Mouse (Mus musculus): ENCODE measurements around the gene 4930452B06Rik. TPM values are rescaled to one million over a fixed set of nuclear protein-coding genes. Genes with fewer than 3 reads are reported as not detected.

Gene 4930452B06Rik
- polyA plus RNA-seq, 1 experiment: 1.7 TPM

DNA sequence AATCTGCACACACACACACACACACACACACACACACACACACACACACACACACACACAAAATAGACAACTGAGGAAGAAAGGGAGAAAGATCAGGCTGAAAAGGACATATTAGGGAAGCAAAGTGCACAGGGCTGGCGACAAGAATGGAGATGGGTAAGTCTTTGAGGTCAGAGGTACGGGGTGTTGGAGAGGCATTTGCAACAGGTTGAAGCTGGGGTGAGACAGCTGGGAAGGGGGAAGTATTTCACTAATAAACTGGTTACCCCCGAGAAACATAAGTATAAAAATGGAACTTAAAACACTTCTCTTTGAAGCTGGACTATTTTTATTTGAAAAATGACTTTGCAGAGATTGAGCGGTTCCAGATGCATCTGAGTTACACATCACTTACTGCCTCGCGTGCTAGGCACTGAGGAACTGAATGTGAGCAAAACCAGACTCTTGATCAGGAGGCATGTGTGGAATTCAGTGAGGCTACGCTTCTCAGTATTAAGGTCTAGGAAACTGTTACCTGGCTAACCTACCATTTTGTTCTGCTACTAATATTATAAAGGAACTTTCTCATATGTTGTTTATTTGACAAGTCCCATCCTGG, 270.3 kb downstream of the 4930452B06Rik start:
- 66% methylated on average over 7 of the region's 7 CpGs for WGBS
- TF ChIP-seq CTCF (IDR thresholded peaks at IDR 0.05; ENCODE audit: insufficient read depth, low read length) (no peak), POLR2A (IDR thresholded peaks at IDR 0.05; ENCODE audit: borderline replicate concordance, extremely low read depth, low read depth, low read length) (no peak)
- no peak for DNase-seq
- H3K4me1 ChIP-seq (ENCODE audit: control insufficient read depth, insufficient read depth, low read length): no peaks in the 10 kb centered on the region
- H3K4me3 ChIP-seq (replicated peaks; ENCODE audit: extremely low read depth, low read depth, low read length): no peak overlapping the region

DNA sequence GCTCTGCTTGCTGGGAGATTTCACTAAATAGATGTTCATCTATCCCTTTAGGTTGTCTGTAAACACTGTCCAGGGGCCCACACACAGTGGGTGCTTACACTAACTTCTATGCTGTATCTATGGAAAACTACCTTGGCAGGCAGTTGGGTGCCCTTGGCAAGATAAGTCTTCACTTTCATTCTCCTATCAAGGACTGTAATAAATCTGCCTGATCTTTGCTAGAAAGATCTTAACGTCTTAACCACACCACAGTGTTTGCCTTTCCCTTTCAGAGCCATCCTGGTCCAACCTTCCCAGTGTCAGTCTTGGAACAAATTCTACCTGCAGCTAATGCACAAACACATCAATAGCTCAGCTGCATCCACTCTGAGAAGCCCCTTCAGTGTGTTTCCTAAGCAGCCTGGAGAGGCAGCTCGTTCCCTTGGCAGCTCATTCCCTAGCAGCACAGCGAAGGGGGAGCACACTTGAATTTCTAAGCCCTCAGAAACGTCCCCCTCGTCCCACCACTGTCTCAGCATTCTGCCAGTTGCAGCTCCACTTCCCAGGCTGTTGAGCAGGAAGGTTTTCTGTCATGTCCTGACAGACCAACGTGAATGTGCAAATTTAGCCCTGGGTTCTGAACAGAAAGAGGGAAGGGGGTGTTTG, 273.7 kb downstream of the 4930452B06Rik start:
- Histone ChIP-seq H3K4me1 (ENCODE audit: control insufficient read depth, insufficient read depth, low read length) (no peaks in the 10 kb centered on the region), H3K4me3 (replicated peaks; ENCODE audit: extremely low read depth, low read depth, low read length) (no peak overlapping the region)
- 37% methylated on average over 6 of the region's 6 CpGs for WGBS
- TF ChIP-seq CTCF (IDR thresholded peaks at IDR 0.05; ENCODE audit: insufficient read depth, low read length) (no peak), POLR2A (IDR thresholded peaks at IDR 0.05; ENCODE audit: borderline replicate concordance, extremely low read depth, low read depth, low read length) (no peak)
- DNase-seq: no peak
